Mouse (Mus musculus): ENCODE results near the gene Prima1.

DNA sequence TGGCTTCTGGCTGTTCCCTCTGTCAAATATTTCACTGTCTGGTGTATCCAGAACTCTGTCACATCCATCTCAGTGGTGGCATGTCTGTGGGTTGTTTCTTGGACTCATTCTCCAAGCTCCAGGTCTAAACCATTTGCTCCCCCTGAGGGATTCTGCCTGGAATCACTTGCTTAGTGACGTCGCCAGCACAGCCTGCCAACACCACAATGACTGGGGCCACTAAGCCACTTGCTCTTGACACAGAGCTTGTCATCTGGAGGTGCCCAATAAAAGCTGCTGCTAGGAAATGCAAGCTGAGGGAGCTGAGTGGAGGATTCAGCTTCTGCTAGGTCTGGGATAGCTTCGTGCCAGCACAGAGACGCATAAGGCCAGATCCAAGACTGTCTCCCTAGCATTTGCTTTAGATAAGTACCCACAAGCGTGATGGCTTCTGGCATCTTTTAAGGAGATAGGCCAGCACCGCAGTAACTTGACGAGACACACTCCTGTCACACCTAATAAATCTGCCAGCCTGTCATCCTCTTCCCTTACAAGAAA lies 3.0 kb downstream of the Prima1 start:
- no peak for TF ChIP-seq ETS1 (IDR thresholded peaks at IDR 0.05; ENCODE audit: low read depth, low read length)
- no peak for TF ChIP-seq ZC3H11A (IDR thresholded peaks at IDR 0.05; ENCODE audit: low read depth, low read length)
- TF ChIP-seq ZMIZ1 (IDR thresholded peaks at IDR 0.05; ENCODE audit: low read depth, low read length), result no peak
- TF ChIP-seq POLR2A (IDR thresholded peaks at IDR 0.05; ENCODE audit: control insufficient read depth in 1 of 2, insufficient read depth in 1 of 2, low read depth in 1 of 2, low read length in 2 of 2, poor library complexity in 1 of 2), result no peak
